Mouse (Mus musculus) liver, adult 2 months (tissue): Measurements from ENCODE around the gene Cand2.

Experiments
- CTCF ChIP-seq: fragments of 200-500 bp; IDR thresholded peaks from 2 replicates; pipeline ENCODE4 v1.5.1; 2011; ENCODE audit warnings: low read depth, low read length, control low read depth
- POLR2A ChIP-seq: fragments of 200-500 bp; IDR thresholded peaks from 2 replicates; pipeline ENCODE4 v1.6.1; 2011; ENCODE audit warnings: low read length, control low read depth; ENCODE audit not compliant: insufficient read depth; ENCODE audit errors: extremely low read depth

- TF ChIP-seq CTCF (no peak), POLR2A (no peak)
These were observed 33.3 kb downstream of the Cand2 start for GRCm38 (mm10) chr6:115807464-115808195.
